In the genomic region with DNA sequence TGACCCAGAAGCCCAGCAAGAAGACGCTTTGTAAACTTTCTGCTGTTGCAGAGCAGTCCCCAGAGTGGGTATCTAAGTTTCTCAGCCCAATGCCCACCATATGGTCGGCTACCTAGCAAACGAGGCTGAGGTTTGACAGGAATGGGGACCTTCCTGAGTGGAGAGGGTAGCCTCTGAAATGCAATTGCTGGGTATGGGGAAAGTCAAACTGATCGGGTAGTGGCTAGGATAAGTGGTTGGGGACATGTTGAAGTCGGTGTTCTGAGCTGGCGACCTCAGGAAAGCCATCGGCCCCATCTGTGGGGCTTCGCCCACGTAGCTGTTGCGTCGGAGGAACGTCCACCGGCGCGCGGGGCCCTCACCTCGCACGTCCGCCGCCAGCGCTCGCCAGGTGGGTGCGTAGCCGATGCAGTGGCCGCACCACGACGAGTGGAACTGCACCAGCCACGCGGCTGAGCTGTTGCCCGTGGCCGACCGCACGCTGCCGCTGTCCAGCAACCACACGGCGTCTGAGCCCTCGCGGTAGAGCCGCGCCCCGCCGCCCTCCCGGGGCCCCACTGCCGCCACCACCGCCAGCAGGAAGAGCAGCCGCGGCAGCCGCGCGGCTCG, we compare ENCODE assay signal across 7 mouse cellular contexts. TPM values are rescaled to one million over a fixed set of nuclear protein-coding genes. Genes with fewer than 3 reads are reported as not detected.
A peak's percentile ranks its signal among the peaks of the same experiment; 100 is the strongest.
DNase-seq lines count a peak whose midpoint lies in the region; ATAC-seq and TF ChIP-seq lines count a peak whose summit lies in the region.

No protein-coding gene starts in this region.

- H3K27ac ChIP-seq in lung, embryonic 14.5 days (ENCODE audit: low read depth), result peak overlapping the region; percentile 70
- peak overlapping the region; percentile 58 for H3K27ac ChIP-seq in liver, embryonic 14.5 days

- no peaks in the 10 kb centered on the region for H3K9me3 ChIP-seq in lung, embryonic 14.5 days (ENCODE audit: low read depth, low read length)
- H3K9me3 ChIP-seq in liver, embryonic 14.5 days (ENCODE audit: control insufficient read depth, low read length), result no peaks in the 10 kb centered on the region

- peak overlapping the region; percentile 93 for H3K4me3 ChIP-seq in lung, embryonic 14.5 days (ENCODE audit: low read depth, low read length)
- peak overlapping the region; percentile 88 to 93 for H3K4me3 ChIP-seq in liver, embryonic 14.5 days (ENCODE audit: insufficient read depth in 1 of 2, low read depth in 2 of 2, low read length in 2 of 2)

- H3K36me3 ChIP-seq in lung, embryonic 14.5 days (ENCODE audit: insufficient read depth), result no peaks in the 10 kb centered on the region
- no peaks in the 10 kb centered on the region for H3K36me3 ChIP-seq in liver, embryonic 14.5 days (replicated peaks; ENCODE audit: control insufficient read depth, insufficient read depth, low read depth)

- H3K9ac ChIP-seq in lung, embryonic 14.5 days, result peak overlapping the region; percentile 82
- peak overlapping the region; percentile 90 for H3K9ac ChIP-seq in liver, embryonic 14.5 days (replicated peaks)

- peak overlapping the region; percentile 89 for H3K4me2 ChIP-seq in lung, embryonic 14.5 days
- peak overlapping the region; percentile 78 for H3K4me2 ChIP-seq in liver, embryonic 14.5 days (ENCODE audit: low read depth)

- no peak for DNase-seq in lung, embryonic 14.5 days
- DNase-seq in lung, postnatal 4 days, result no peak
- peak; percentile 34 for DNase-seq in c-Kit-positive CD71-positive TER-119-positive erythroid progenitor cells, embryonic 14.5 days (ENCODE audit: low spot score)
- peak in 1 of 3 experiments; percentile 16 for DNase-seq in liver, embryonic 14.5 days (ENCODE audit: low read depth in 3 of 3, low spot score in 3 of 3)
- DNase-seq in testis, postnatal 14 days (ENCODE audit: low spot score), result peak; percentile 75
- no peak for DNase-seq in spleen, postnatal 36 days (ENCODE audit: low spot score in 2 of 2)

- peaks cover 20% of the 10 kb centered on the region for H3K4me1 ChIP-seq in lung, embryonic 14.5 days (ENCODE audit: insufficient read depth)
- H3K4me1 ChIP-seq in liver, embryonic 14.5 days (replicated peaks; ENCODE audit: control insufficient read depth in 2 of 2, insufficient read depth in 2 of 2, low read length in 1 of 2), result peaks cover 13 to 24% of the 10 kb centered on the region in 2 experiments

- under 1% methylated on average over 50 of the region's 51 CpGs for WGBS in lung, embryonic 14.5 days
- under 1% methylated on average over 47 of the region's 51 CpGs for WGBS in liver, embryonic 14.5 days (ENCODE audit: insufficient replicate concordance)

- H3K27me3 ChIP-seq in lung, embryonic 14.5 days (ENCODE audit: insufficient read depth, low read length), result no peaks in the 10 kb centered on the region
- H3K27me3 ChIP-seq in liver, embryonic 14.5 days (ENCODE audit: control insufficient read depth, insufficient read depth, low read length), result no peaks in the 10 kb centered on the region

- no peak for TF ChIP-seq CTCF in lung, embryonic 14.5 days (IDR thresholded peaks at IDR 0.05; ENCODE audit: low read depth)
- TF ChIP-seq CTCF in liver, embryonic 14.5 days (IDR thresholded peaks at IDR 0.05; ENCODE audit: low read depth), result no peak

- ATAC-seq in lung, embryonic 14.5 days (ENCODE audit: insufficient read depth), result no peak; the same call in 1 of the 2 replicates
- peak; percentile 49 for ATAC-seq in granulocyte monocyte progenitor cell, adult 5-6 weeks (replicated peaks; ENCODE audit: poor library complexity, severe bottlenecking)
- peak; percentile 60; the same call in 1 of the 2 replicates for ATAC-seq in liver, embryonic 14.5 days (ENCODE audit: insufficient read depth)

- TF ChIP-seq EP300 in liver, embryonic 14.5 days (IDR thresholded peaks at IDR 0.05; ENCODE audit: low read depth), result no peak

RNA-seq across cellular contexts. Expression of a gene that starts 0.5 kb away (rescaled TPM):
- 25.8 and 26.1 TPM in 2 replicates for polyA plus RNA-seq in lung, embryonic 14.5 days (2014; fragmentation: Nextera tagmentation; extraction: Ambion mirVana)
- 10.9 and 11.5 TPM in 2 replicates for total RNA-seq in granulocyte monocyte progenitor cell, adult 5-6 weeks (2014; fragmentation: Nextera tagmentation)
- total RNA-seq in granulocyte monocyte progenitor cell, adult 5-6 weeks (2017), result 4.8 and 7.1 TPM in 2 replicates
- polyA plus RNA-seq in liver, embryonic 14.5 days (2012; rRNA removed), result 4.5 and 4.7 TPM in 2 replicates
- polyA plus RNA-seq in liver, embryonic 14.5 days (2014; fragmentation: Nextera tagmentation; extraction: Ambion mirVana), result 3.8 and 4.3 TPM in 2 replicates

RNA-seq across cellular contexts. Expression of a gene that starts 28.7 kb away (rescaled TPM):
- 0.27 TPM in 1 of 2 replicates, not detected in the other for polyA plus RNA-seq in lung, embryonic 14.5 days (2014; fragmentation: Nextera tagmentation; extraction: Ambion mirVana)
- not detected in 2 replicates for total RNA-seq in granulocyte monocyte progenitor cell, adult 5-6 weeks (2014; fragmentation: Nextera tagmentation)
- not detected in 2 replicates for total RNA-seq in granulocyte monocyte progenitor cell, adult 5-6 weeks (2017)
- polyA plus RNA-seq in liver, embryonic 14.5 days (2012; rRNA removed), result 0.02 TPM in 1 of 2 replicates, not detected in the other
- not detected in 2 replicates for polyA plus RNA-seq in liver, embryonic 14.5 days (2014; fragmentation: Nextera tagmentation; extraction: Ambion mirVana)

RNA-seq across cellular contexts. Expression of a gene that starts 57.6 kb away (rescaled TPM):
- polyA plus RNA-seq in lung, embryonic 14.5 days (2014; fragmentation: Nextera tagmentation; extraction: Ambion mirVana), result 0.28 and 0.36 TPM in 2 replicates
- total RNA-seq in granulocyte monocyte progenitor cell, adult 5-6 weeks (2014; fragmentation: Nextera tagmentation), result not detected in 2 replicates
- total RNA-seq in granulocyte monocyte progenitor cell, adult 5-6 weeks (2017), result not detected in 2 replicates
- 0.05 and 0.06 TPM in 2 replicates for polyA plus RNA-seq in liver, embryonic 14.5 days (2012; rRNA removed)
- 0.06 TPM in 1 of 2 replicates, not detected in the other for polyA plus RNA-seq in liver, embryonic 14.5 days (2014; fragmentation: Nextera tagmentation; extraction: Ambion mirVana)

Comparison
In these comparisons a context has a peak if more than half of its experiments do, and no peak if none do; other contexts are left out.
1. DNase-seq: peak in c-Kit-positive CD71-positive TER-119-positive erythroid progenitor cells, embryonic 14.5 days (single experiment) and testis, postnatal 14 days (single experiment); none in lung, embryonic 14.5 days (single experiment), lung, postnatal 4 days (0 of 2) and spleen, postnatal 36 days (0 of 2).